Mouse (Mus musculus): ENCODE results near the gene Capn7. TPM values are rescaled to one million over a fixed set of nuclear protein-coding genes. Genes with fewer than 3 reads are reported as not detected.

Gene Capn7
- polyA plus RNA-seq, 1 experiment from 2014 or later, result 38.5 TPM

GRCm38 (mm10) chr14:31420985-31421384 lies 84.5 kb downstream of the Capn7 start:
- no peak overlapping the region for H3K4me2 ChIP-seq (ENCODE audit: low read depth, low read length)
- WGBS, result 73% methylated on average over 7 of the region's 7 CpGs

More at GRCm38 (mm10) chr14:31420985-31421384, 84.5 kb downstream of the Capn7 start:
- ATAC-seq (replicated peaks; ENCODE audit: insufficient number of reproducible peaks, low FRiP score, low TSS enrichment, low read depth) (no peak), DNase-seq (ENCODE audit: low spot score) (no peak)
- Histone ChIP-seq H3K4me1 (ENCODE audit: control insufficient read depth, insufficient read depth, low read length) (no peaks in the 10 kb centered on the region), H3K36me3 (replicated peaks; ENCODE audit: control insufficient read depth, insufficient read depth, low read depth, low read length) (no peaks in the 10 kb centered on the region), H3K4me3 (ENCODE audit: low read depth, low read length) (no peak overlapping the region), H3K9ac (replicated peaks; ENCODE audit: low read length) (no peak overlapping the region), H3K9me3 (replicated peaks; ENCODE audit: control insufficient read depth, low read length) (no peaks in the 10 kb centered on the region), H3K27me3 (ENCODE audit: control insufficient read depth, insufficient read depth, low read length) (no peaks in the 10 kb centered on the region), H3K27ac (replicated peaks; ENCODE audit: low read depth, low read length) (no peak overlapping the region)

Other genes starting within 250 kb of the Capn7 start
- gene Smim4, start 207.7 kb upstream of the Capn7 start, polyA plus RNA-seq (2014; fragmentation: Nextera tagmentation; extraction: Ambion mirVana), result 56.8 and 62.3 TPM in 2 replicates
- gene Nt5dc2, start 205.6 kb upstream of the Capn7 start, polyA plus RNA-seq (2014; fragmentation: Nextera tagmentation; extraction: Ambion mirVana), result 462 and 510 TPM in 2 replicates
- gene Stab1, start 168.0 kb upstream of the Capn7 start, polyA plus RNA-seq (2014; fragmentation: Nextera tagmentation; extraction: Ambion mirVana), result 19.8 and 23.6 TPM in 2 replicates
- gene Tnnc1, start 128.3 kb upstream of the Capn7 start, polyA plus RNA-seq (2014; fragmentation: Nextera tagmentation; extraction: Ambion mirVana), result 10.0 and 25.3 TPM in 2 replicates
- 270 and 277 TPM in 2 replicates for gene Nisch, start 119.7 kb upstream of the Capn7 start, polyA plus RNA-seq (2014; fragmentation: Nextera tagmentation; extraction: Ambion mirVana)
- 0.21 and 0.24 TPM in 2 replicates for gene Sema3g, start 118.8 kb upstream of the Capn7 start, polyA plus RNA-seq (2014; fragmentation: Nextera tagmentation; extraction: Ambion mirVana)
- gene Phf7, start 85.3 kb upstream of the Capn7 start, polyA plus RNA-seq (2014; fragmentation: Nextera tagmentation; extraction: Ambion mirVana), result 12.5 and 14.2 TPM in 2 replicates
- gene Bap1, start 85.2 kb upstream of the Capn7 start, polyA plus RNA-seq (2014; fragmentation: Nextera tagmentation; extraction: Ambion mirVana), result 82.9 and 85.1 TPM in 2 replicates
- gene Dnah1, start 12.7 kb upstream of the Capn7 start, polyA plus RNA-seq (2014; fragmentation: Nextera tagmentation; extraction: Ambion mirVana), result 7.3 and 7.4 TPM in 2 replicates
- 15.8 and 16.0 TPM in 2 replicates for gene Sh3bp5, start 99.4 kb downstream of the Capn7 start, polyA plus RNA-seq (2014; fragmentation: Nextera tagmentation; extraction: Ambion mirVana)
- 23.0 and 26.7 TPM in 2 replicates for gene Eaf1, start 157.8 kb downstream of the Capn7 start, polyA plus RNA-seq (2014; fragmentation: Nextera tagmentation; extraction: Ambion mirVana)
- 100 and 108 TPM in 2 replicates for gene Mettl6, start 158.4 kb downstream of the Capn7 start, polyA plus RNA-seq (2014; fragmentation: Nextera tagmentation; extraction: Ambion mirVana)